Mouse (Mus musculus): ENCODE measurements around the gene Krt39. TPM values are rescaled to one million over a fixed set of nuclear protein-coding genes. Genes with fewer than 3 reads are reported as not detected.

The Krt39 gene
- polyA plus RNA-seq, 2 experiments = not detected

DNA sequence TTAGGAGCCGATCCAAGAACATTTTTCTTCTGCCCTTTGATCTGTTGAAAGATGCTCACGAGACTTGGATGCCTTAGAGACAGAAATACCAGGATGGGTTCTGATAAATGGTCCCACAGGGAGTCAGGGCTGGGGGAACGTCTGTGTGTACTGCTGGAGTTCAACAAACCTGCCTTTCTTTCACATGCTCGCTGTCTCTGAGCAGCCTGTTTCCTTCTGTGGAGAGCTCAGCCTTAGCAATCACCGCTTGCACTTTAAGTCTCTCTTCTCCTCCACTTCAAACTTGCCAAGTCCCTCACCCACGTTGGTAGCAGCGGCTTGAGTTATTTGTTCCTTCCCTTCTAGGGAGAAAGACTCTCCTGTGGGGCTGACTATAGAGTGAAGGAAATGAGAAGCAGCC is 54.8 kb downstream of the Krt39 start:
- no peak overlapping the region for H3K27ac ChIP-seq
- no peaks in the 10 kb centered on the region for H3K9me3 ChIP-seq (ENCODE audit: control insufficient read depth, low read length)
- WGBS (ENCODE audit: insufficient replicate concordance) = 31% methylated on average over 7 of the region's 7 CpGs
- H3K27me3 ChIP-seq (ENCODE audit: control insufficient read depth, insufficient read depth, low read length) = no peaks in the 10 kb centered on the region
- DNase-seq (ENCODE audit: low read depth in 3 of 3, low spot score in 3 of 3) = no peak
- H3K36me3 ChIP-seq (replicated peaks; ENCODE audit: control insufficient read depth, insufficient read depth, low read depth) = no peaks in the 10 kb centered on the region
- H3K4me3 ChIP-seq (ENCODE audit: insufficient read depth in 1 of 2, low read depth in 2 of 2, low read length in 2 of 2) = no peak overlapping the region
- no peak for ATAC-seq (ENCODE audit: insufficient read depth)
- no peak overlapping the region for H3K4me2 ChIP-seq (ENCODE audit: low read depth)
- no peaks in the 10 kb centered on the region for H3K4me1 ChIP-seq (replicated peaks; ENCODE audit: control insufficient read depth in 2 of 2, insufficient read depth in 2 of 2, low read length in 1 of 2)
- H3K9ac ChIP-seq (replicated peaks) = no peak overlapping the region
- TF ChIP-seq EP300 (IDR thresholded peaks at IDR 0.05; ENCODE audit: low read depth) (no peak), CTCF (IDR thresholded peaks at IDR 0.05; ENCODE audit: low read depth) (no peak)

DNA sequence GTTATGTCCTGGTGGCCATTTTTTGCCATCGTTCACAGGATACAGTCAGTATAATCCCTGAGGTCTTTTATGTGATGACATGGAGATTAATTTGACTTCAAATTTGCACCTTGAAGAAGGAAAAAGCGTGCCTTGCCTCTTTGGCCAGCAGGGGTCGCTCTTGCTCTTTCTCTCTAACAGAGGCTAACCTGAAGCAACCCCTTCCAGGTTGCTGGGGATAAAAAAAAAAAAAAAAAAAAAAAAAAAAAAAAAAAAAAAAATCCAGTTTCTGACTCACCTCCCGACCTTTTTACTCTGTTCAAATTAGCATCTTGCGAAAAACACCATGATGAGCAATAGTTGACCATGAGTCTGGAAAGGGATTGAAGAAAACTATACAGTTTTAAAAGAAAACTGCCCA is 56.3 kb downstream of the Krt39 start:
- H3K27ac ChIP-seq = no peak overlapping the region
- ATAC-seq (ENCODE audit: insufficient read depth) (no peak), DNase-seq (ENCODE audit: low read depth in 3 of 3, low spot score in 3 of 3) (peak; percentile 22 to 44 (median 23))
- H3K4me3 ChIP-seq (ENCODE audit: insufficient read depth in 1 of 2, low read depth in 2 of 2, low read length in 2 of 2) = no peak overlapping the region
- H3K4me2 ChIP-seq (ENCODE audit: low read depth) = no peak overlapping the region
- H3K27me3 ChIP-seq (ENCODE audit: control insufficient read depth, insufficient read depth, low read length) = no peaks in the 10 kb centered on the region
- no peaks in the 10 kb centered on the region for H3K4me1 ChIP-seq (replicated peaks; ENCODE audit: control insufficient read depth in 2 of 2, insufficient read depth in 2 of 2, low read length in 1 of 2)
- H3K9me3 ChIP-seq (ENCODE audit: control insufficient read depth, low read length) = no peaks in the 10 kb centered on the region
- no peaks in the 10 kb centered on the region for H3K36me3 ChIP-seq (replicated peaks; ENCODE audit: control insufficient read depth, insufficient read depth, low read depth)
- WGBS (ENCODE audit: insufficient replicate concordance) = 6% methylated on average over 5 of the region's 5 CpGs
- H3K9ac ChIP-seq (replicated peaks) = no peak overlapping the region
- TF ChIP-seq CTCF (IDR thresholded peaks at IDR 0.05; ENCODE audit: low read depth) = peak; percentile 75
- TF ChIP-seq EP300 (IDR thresholded peaks at IDR 0.05; ENCODE audit: low read depth) = no peak

Other genes starting within 250 kb of the Krt39 start
- not detected in 2 replicates for gene Krt24, start 236.1 kb downstream of the Krt39 start, polyA plus RNA-seq (2012; rRNA removed)
- not detected in 2 replicates for gene Krt24, start 236.1 kb downstream of the Krt39 start, polyA plus RNA-seq (2014; fragmentation: Nextera tagmentation; extraction: Ambion mirVana)
- not detected in 2 replicates for gene Krt25, start 198.4 kb downstream of the Krt39 start, polyA plus RNA-seq (2012; rRNA removed)
- gene Krt25, start 198.4 kb downstream of the Krt39 start, polyA plus RNA-seq (2014; fragmentation: Nextera tagmentation; extraction: Ambion mirVana) = not detected in 2 replicates
- not detected in 2 replicates for gene Krt26, start 183.4 kb downstream of the Krt39 start, polyA plus RNA-seq (2012; rRNA removed)
- not detected in 2 replicates for gene Krt26, start 183.4 kb downstream of the Krt39 start, polyA plus RNA-seq (2014; fragmentation: Nextera tagmentation; extraction: Ambion mirVana)
- gene Krt27, start 170.2 kb downstream of the Krt39 start, polyA plus RNA-seq (2012; rRNA removed) = not detected in 2 replicates
- gene Krt27, start 170.2 kb downstream of the Krt39 start, polyA plus RNA-seq (2014; fragmentation: Nextera tagmentation; extraction: Ambion mirVana) = not detected in 2 replicates
- 0.02 TPM in 1 of 2 replicates, not detected in the other for gene Krt28, start 146.4 kb downstream of the Krt39 start, polyA plus RNA-seq (2012; rRNA removed)
- not detected in 2 replicates for gene Krt28, start 146.4 kb downstream of the Krt39 start, polyA plus RNA-seq (2014; fragmentation: Nextera tagmentation; extraction: Ambion mirVana)
- 1.3 and 1.6 TPM in 2 replicates for gene Krt10, start 132.0 kb downstream of the Krt39 start, polyA plus RNA-seq (2012; rRNA removed)
- 3.2 and 5.1 TPM in 2 replicates for gene Krt10, start 132.0 kb downstream of the Krt39 start, polyA plus RNA-seq (2014; fragmentation: Nextera tagmentation; extraction: Ambion mirVana)
- gene Krt12, start 99.1 kb downstream of the Krt39 start, polyA plus RNA-seq (2012; rRNA removed) = not detected in 2 replicates
- not detected in 2 replicates for gene Krt12, start 99.1 kb downstream of the Krt39 start, polyA plus RNA-seq (2014; fragmentation: Nextera tagmentation; extraction: Ambion mirVana)
- gene Krt20, start 83.2 kb downstream of the Krt39 start, polyA plus RNA-seq (2012; rRNA removed) = 8.5 and 15.2 TPM in 2 replicates
- 20.0 and 21.6 TPM in 2 replicates for gene Krt20, start 83.2 kb downstream of the Krt39 start, polyA plus RNA-seq (2014; fragmentation: Nextera tagmentation; extraction: Ambion mirVana)
- gene Krt23, start 28.2 kb downstream of the Krt39 start, polyA plus RNA-seq (2012; rRNA removed) = 0.24 and 0.32 TPM in 2 replicates
- 0.24 and 1.00 TPM in 2 replicates for gene Krt23, start 28.2 kb downstream of the Krt39 start, polyA plus RNA-seq (2014; fragmentation: Nextera tagmentation; extraction: Ambion mirVana)
- gene Krt40, start 21.8 kb upstream of the Krt39 start, polyA plus RNA-seq (2012; rRNA removed) = not detected in 2 replicates
- not detected in 2 replicates for gene Krt40, start 21.8 kb upstream of the Krt39 start, polyA plus RNA-seq (2014; fragmentation: Nextera tagmentation; extraction: Ambion mirVana)
- not detected in 2 replicates for gene Krtap3-3, start 29.5 kb upstream of the Krt39 start, polyA plus RNA-seq (2012; rRNA removed)
- not detected in 2 replicates for gene Krtap3-3, start 29.5 kb upstream of the Krt39 start, polyA plus RNA-seq (2014; fragmentation: Nextera tagmentation; extraction: Ambion mirVana)
- not detected in 2 replicates for gene Krtap3-2, start 35.5 kb upstream of the Krt39 start, polyA plus RNA-seq (2012; rRNA removed)
- not detected in 2 replicates for gene Krtap3-2, start 35.5 kb upstream of the Krt39 start, polyA plus RNA-seq (2014; fragmentation: Nextera tagmentation; extraction: Ambion mirVana)
- not detected in 2 replicates for gene Gm11939, start 38.1 kb upstream of the Krt39 start, polyA plus RNA-seq (2012; rRNA removed)
- not detected in 2 replicates for gene Gm11939, start 38.1 kb upstream of the Krt39 start, polyA plus RNA-seq (2014; fragmentation: Nextera tagmentation; extraction: Ambion mirVana)
- gene Krtap3-1, start 45.3 kb upstream of the Krt39 start, polyA plus RNA-seq (2012; rRNA removed) = not detected in 2 replicates
- gene Krtap3-1, start 45.3 kb upstream of the Krt39 start, polyA plus RNA-seq (2014; fragmentation: Nextera tagmentation; extraction: Ambion mirVana) = not detected in 2 replicates
- not detected in 2 replicates for gene Krtap1-5, start 59.7 kb upstream of the Krt39 start, polyA plus RNA-seq (2012; rRNA removed)
- not detected in 2 replicates for gene Krtap1-5, start 59.7 kb upstream of the Krt39 start, polyA plus RNA-seq (2014; fragmentation: Nextera tagmentation; extraction: Ambion mirVana)
- gene Krtap1-4, start 62.3 kb upstream of the Krt39 start, polyA plus RNA-seq (2012; rRNA removed) = not detected in 2 replicates
- gene Krtap1-4, start 62.3 kb upstream of the Krt39 start, polyA plus RNA-seq (2014; fragmentation: Nextera tagmentation; extraction: Ambion mirVana) = not detected in 2 replicates
- not detected in 2 replicates for gene Krtap1-3, start 70.0 kb upstream of the Krt39 start, polyA plus RNA-seq (2012; rRNA removed)
- not detected in 2 replicates for gene Krtap1-3, start 70.0 kb upstream of the Krt39 start, polyA plus RNA-seq (2014; fragmentation: Nextera tagmentation; extraction: Ambion mirVana)
- gene Krtap9-3, start 76.8 kb upstream of the Krt39 start, polyA plus RNA-seq (2012; rRNA removed) = not detected in 2 replicates
- gene Krtap9-3, start 76.8 kb upstream of the Krt39 start, polyA plus RNA-seq (2014; fragmentation: Nextera tagmentation; extraction: Ambion mirVana) = not detected in 2 replicates
- not detected in 2 replicates for gene Gm11938, start 82.0 kb upstream of the Krt39 start, polyA plus RNA-seq (2012; rRNA removed)
- not detected in 2 replicates for gene Gm11938, start 82.0 kb upstream of the Krt39 start, polyA plus RNA-seq (2014; fragmentation: Nextera tagmentation; extraction: Ambion mirVana)
- not detected in 2 replicates for gene Gm11937, start 88.9 kb upstream of the Krt39 start, polyA plus RNA-seq (2012; rRNA removed)
- gene Gm11937, start 88.9 kb upstream of the Krt39 start, polyA plus RNA-seq (2014; fragmentation: Nextera tagmentation; extraction: Ambion mirVana) = not detected in 2 replicates
- not detected in 2 replicates for gene Krtap2-4, start 93.5 kb upstream of the Krt39 start, polyA plus RNA-seq (2012; rRNA removed)
- gene Krtap2-4, start 93.5 kb upstream of the Krt39 start, polyA plus RNA-seq (2014; fragmentation: Nextera tagmentation; extraction: Ambion mirVana) = not detected in 2 replicates
- gene Gm11562, start 99.1 kb upstream of the Krt39 start, polyA plus RNA-seq (2012; rRNA removed) = not detected in 2 replicates
- not detected in 2 replicates for gene Gm11562, start 99.1 kb upstream of the Krt39 start, polyA plus RNA-seq (2014; fragmentation: Nextera tagmentation; extraction: Ambion mirVana)
- not detected in 2 replicates for gene Krtap4-1, start 106.9 kb upstream of the Krt39 start, polyA plus RNA-seq (2012; rRNA removed)
- not detected in 2 replicates for gene Krtap4-1, start 106.9 kb upstream of the Krt39 start, polyA plus RNA-seq (2014; fragmentation: Nextera tagmentation; extraction: Ambion mirVana)
- not detected in 2 replicates for gene Krtap4-2, start 113.7 kb upstream of the Krt39 start, polyA plus RNA-seq (2012; rRNA removed)
- not detected in 2 replicates for gene Krtap4-2, start 113.7 kb upstream of the Krt39 start, polyA plus RNA-seq (2014; fragmentation: Nextera tagmentation; extraction: Ambion mirVana)
- gene Krtap4-7, start 122.8 kb upstream of the Krt39 start, polyA plus RNA-seq (2012; rRNA removed) = not detected in 2 replicates
- gene Krtap4-7, start 122.8 kb upstream of the Krt39 start, polyA plus RNA-seq (2014; fragmentation: Nextera tagmentation; extraction: Ambion mirVana) = not detected in 2 replicates
- gene Gm11555, start 128.9 kb upstream of the Krt39 start, polyA plus RNA-seq (2012; rRNA removed) = not detected in 2 replicates
- gene Gm11555, start 128.9 kb upstream of the Krt39 start, polyA plus RNA-seq (2014; fragmentation: Nextera tagmentation; extraction: Ambion mirVana) = not detected in 2 replicates
- not detected in 2 replicates for gene Gm11563, start 137.6 kb upstream of the Krt39 start, polyA plus RNA-seq (2012; rRNA removed)
- not detected in 2 replicates for gene Gm11563, start 137.6 kb upstream of the Krt39 start, polyA plus RNA-seq (2014; fragmentation: Nextera tagmentation; extraction: Ambion mirVana)
- gene Krtap4-6, start 144.6 kb upstream of the Krt39 start, polyA plus RNA-seq (2012; rRNA removed) = not detected in 2 replicates
- not detected in 2 replicates for gene Krtap4-6, start 144.6 kb upstream of the Krt39 start, polyA plus RNA-seq (2014; fragmentation: Nextera tagmentation; extraction: Ambion mirVana)
- gene Gm14190, start 169.4 kb upstream of the Krt39 start, polyA plus RNA-seq (2012; rRNA removed) = not detected in 2 replicates
- gene Gm14190, start 169.4 kb upstream of the Krt39 start, polyA plus RNA-seq (2014; fragmentation: Nextera tagmentation; extraction: Ambion mirVana) = not detected in 2 replicates
- not detected in 2 replicates for gene Gm14180, start 213.0 kb upstream of the Krt39 start, polyA plus RNA-seq (2012; rRNA removed)
- gene Gm14180, start 213.0 kb upstream of the Krt39 start, polyA plus RNA-seq (2014; fragmentation: Nextera tagmentation; extraction: Ambion mirVana) = not detected in 2 replicates

Measured in liver, embryonic 14.5 days (tissue).